Mouse (Mus musculus) neural tube, embryonic 14.5 days (tissue): ENCODE results near the gene Ift122. TPM values are rescaled to one million over a fixed set of nuclear protein-coding genes. Genes with fewer than 3 reads are reported as not detected.
"Not testable (repeated sequence)": the region's sequence is repeated elsewhere in the genome, so short reads cannot be mapped to it uniquely, and the experiment has no call there.

ENCODE experiments used
- ATAC-seq: fragments of 200-750 bp; cut with Nextera tagmentation; 2 replicates; pipeline ENCODE4 v1.8.0; 2017; ENCODE audit warnings: low read depth, mild to moderate bottlenecking, moderate TSS enrichment, moderate library complexity
- H3K27ac ChIP-seq: fragments of 300-500 bp; sonication (generic); 2 replicates; pipeline ENCODE4 v1.5.1; 2014; ENCODE audit warnings: low read depth, mild to moderate bottlenecking, control low read depth, low read length, moderate library complexity, mixed read lengths
- H3K27me3 ChIP-seq: fragments of 300-500 bp; sonication (generic); 2 replicates; pipeline ENCODE4 v1.6.1; 2014; ENCODE audit warnings: low read length; ENCODE audit not compliant: control insufficient read depth, insufficient read depth
- H3K36me3 ChIP-seq: fragments of 300-500 bp; sonication (generic); 2 replicates; pipeline ENCODE4 v1.6.1; 2014; ENCODE audit warnings: low read length, mixed read lengths; ENCODE audit not compliant: control insufficient read depth, insufficient read depth
- H3K4me1 ChIP-seq: fragments of 300-500 bp; sonication (generic); 2 replicates; pipeline ENCODE4 v1.6.1; 2014; ENCODE audit warnings: low read length; ENCODE audit not compliant: control insufficient read depth, insufficient read depth
- H3K4me2 ChIP-seq: fragments of 300-500 bp; sonication (generic); 2 replicates; pipeline ENCODE4 v1.6.1; 2014; ENCODE audit warnings: mild to moderate bottlenecking, low read depth, low read length, control low read depth
- H3K4me3 ChIP-seq: fragments of 300-500 bp; sonication (generic); 2 replicates; pipeline ENCODE4 v1.5.1; 2014; ENCODE audit warnings: low read depth, low read length, control low read depth, mixed read lengths
- H3K9ac ChIP-seq: fragments of 300-500 bp; sonication (generic); replicated peaks from 2 replicates; pipeline ENCODE4 v1.6.1; 2014; ENCODE audit warnings: low read depth, mild to moderate bottlenecking, control low read depth, low read length, mixed read lengths
- H3K9me3 ChIP-seq: fragments of 300-500 bp; sonication (generic); 2 replicates; pipeline ENCODE4 v1.6.1; 2016; ENCODE audit warnings: low read length; ENCODE audit not compliant: control insufficient read depth
- WGBS: fragments of 180-500 bp; shearing (Covaris S2); extraction: QIAGEN DNeasy Blood & Tissue Kit; methylation state at CpG from one replicate; pipeline ENCODE4 v1.1.7; 2014; 5-methylcytosine and 5-hydroxymethylcytosine counted together
- polyA plus RNA-seq: library from polyadenylated mRNA; unstranded; fragments of >200 nt; fragmentation: Nextera tagmentation; extraction: Ambion mirVana; gene quantifications from 2 replicates; pipeline ENCODE4 v1.2.1, GENCODE M21; 2014

Ift122 gene
- polyA plus RNA-seq, 1 experiment from 2014 or later: 28.3 TPM

GRCm38 (mm10) chr6:115815041-115815440 lies 38.2 kb upstream of the Ift122 start:
- WGBS: 76% methylated on average over 4 of the region's 4 CpGs

GRCm38 (mm10) chr6:115818129-115818528 lies 35.1 kb upstream of the Ift122 start:
- ATAC-seq: no peak
- WGBS: 78% methylated on average over 2 of the region's 2 CpGs
- H3K9ac ChIP-seq: no peak overlapping the region

More at GRCm38 (mm10) chr6:115815041-115815440, 38.2 kb upstream of the Ift122 start:
- Histone ChIP-seq H3K4me2 (no peak overlapping the region), H3K36me3 (no peaks in the 10 kb centered on the region), H3K4me3 (no peak overlapping the region), H3K27me3 (no peaks in the 10 kb centered on the region), H3K27ac (no peak overlapping the region), H3K9ac (no peak overlapping the region), H3K4me1 (no peaks in the 10 kb centered on the region), H3K9me3 (no peaks in the 10 kb centered on the region)
- no peak for ATAC-seq

GRCm38 (mm10) chr6:115821216-115821993 lies 31.9 kb upstream of the Ift122 start:
- no peak overlapping the region for H3K27ac ChIP-seq
- no peaks in the 10 kb centered on the region for H3K27me3 ChIP-seq
- no peak overlapping the region for H3K4me3 ChIP-seq
- H3K9me3 ChIP-seq: no peaks in the 10 kb centered on the region
- no peak overlapping the region for H3K4me2 ChIP-seq
- H3K9ac ChIP-seq: no peak overlapping the region
- no peak for ATAC-seq
- no peaks in the 10 kb centered on the region for H3K4me1 ChIP-seq
- WGBS: 87% methylated on average over 8 of the region's 8 CpGs
- H3K36me3 ChIP-seq: no peaks in the 10 kb centered on the region

More at GRCm38 (mm10) chr6:115818129-115818528, 35.1 kb upstream of the Ift122 start:
- Histone ChIP-seq H3K4me2 (no peak overlapping the region), H3K4me3 (no peak overlapping the region), H3K27ac (no peak overlapping the region), H3K4me1 (no peaks in the 10 kb centered on the region), H3K9me3 (no peaks in the 10 kb centered on the region), H3K36me3 (no peaks in the 10 kb centered on the region), H3K27me3 (no peaks in the 10 kb centered on the region)

GRCm38 (mm10) chr6:115823850-115824464 lies 29.3 kb upstream of the Ift122 start:
- not testable (repeated sequence) for H3K36me3 ChIP-seq, H3K9ac ChIP-seq, H3K9me3 ChIP-seq, H3K4me1 ChIP-seq, H3K4me2 ChIP-seq, H3K27ac ChIP-seq, H3K4me3 ChIP-seq, H3K27me3 ChIP-seq
- ATAC-seq: peak; percentile 86
- WGBS: 1% methylated on average over 5 of the region's 11 CpGs

- 85% methylated on average over 6 of the region's 6 CpGs for WGBS
- no peak overlapping the region for H3K4me3 ChIP-seq
- no peaks in the 10 kb centered on the region for H3K27me3 ChIP-seq
- no peak overlapping the region for H3K9ac ChIP-seq
- no peaks in the 10 kb centered on the region for H3K9me3 ChIP-seq
- no peaks in the 10 kb centered on the region for H3K4me1 ChIP-seq
- no peak for ATAC-seq
- H3K36me3 ChIP-seq: no peaks in the 10 kb centered on the region
- no peak overlapping the region for H3K27ac ChIP-seq
- H3K4me2 ChIP-seq: no peak overlapping the region
Observed at GRCm38 (mm10) chr6:115830779-115831601, 22.3 kb upstream of the Ift122 start.

GRCm38 (mm10) chr6:115832152-115832850 lies 21.0 kb upstream of the Ift122 start:
- Histone ChIP-seq H3K9ac (no peak overlapping the region), H3K4me2 (no peak overlapping the region), H3K9me3 (no peaks in the 10 kb centered on the region), H3K4me1 (no peaks in the 10 kb centered on the region), H3K36me3 (no peaks in the 10 kb centered on the region), H3K27me3 (no peaks in the 10 kb centered on the region), H3K27ac (no peak overlapping the region), H3K4me3 (no peak overlapping the region)
- WGBS: 90% methylated on average over 2 of the region's 2 CpGs
- no peak for ATAC-seq

GRCm38 (mm10) chr6:115833861-115834260 lies 19.4 kb upstream of the Ift122 start:
- ATAC-seq: no peak
- Histone ChIP-seq H3K4me2 (no peak overlapping the region), H3K4me3 (no peak overlapping the region), H3K36me3 (no peaks in the 10 kb centered on the region), H3K9me3 (no peaks in the 10 kb centered on the region), H3K27ac (no peak overlapping the region), H3K9ac (no peak overlapping the region), H3K4me1 (no peaks in the 10 kb centered on the region), H3K27me3 (no peaks in the 10 kb centered on the region)

- Histone ChIP-seq H3K4me3 (peak within 1 kb of the TSS; percentile 22), H3K4me2 (peak within 1 kb of the TSS; percentile 51), H3K4me1 (no peaks in the 10 kb centered on the region), H3K27ac (no peak within 1 kb of the TSS), H3K9me3 (no peaks in the 10 kb centered on the region), H3K9ac (no peak within 1 kb of the TSS), H3K36me3 (no peaks in the 10 kb centered on the region), H3K27me3 (no peaks in the 10 kb centered on the region)
- 3% methylated on average over 19 of the region's 19 CpGs for WGBS
- ATAC-seq: peak; percentile 97
Observed at GRCm38 (mm10) chr6:115838161-115838597, 15.1 kb upstream of the Ift122 start, which contains the start of gene Efcab12. Gene Efcab12, minus strand, starts transcription at chr6:115838412.
